Mouse (Mus musculus) liver, adult 2 months (tissue): Measurements from ENCODE around the gene Aqp1.
A peak's percentile ranks its signal among the peaks of the same experiment; 100 is the strongest.

Experiments
- CTCF ChIP-seq: fragments of 200-500 bp; IDR thresholded peaks from 2 replicates; pipeline ENCODE4 v1.5.1; 2011; ENCODE audit warnings: low read depth, low read length, control low read depth
- POLR2A ChIP-seq: fragments of 200-500 bp; IDR thresholded peaks from 2 replicates; pipeline ENCODE4 v1.6.1; 2011; ENCODE audit warnings: low read length, control low read depth; ENCODE audit not compliant: insufficient read depth; ENCODE audit errors: extremely low read depth

- peak; percentile 76 for TF ChIP-seq POLR2A
- no peak for TF ChIP-seq CTCF
Observed at GRCm38 (mm10) chr6:55335989-55336514, at the start of gene Aqp1.
